Mouse (Mus musculus): ENCODE measurements around the gene Rnf144a. TPM values are rescaled to one million over a fixed set of nuclear protein-coding genes. Genes with fewer than 3 reads are reported as not detected.

Rnf144a gene
- total RNA-seq (2023): 42.3 TPM

GRCm38 (mm10) chr12:26415104-26415771 is at the start of gene Rnf144a:
Rnf144a (minus strand) TSS chr12:26415254.

GRCm38 (mm10) chr12:26456028-26456698 is 41.1 kb upstream of the Rnf144a start, which contains the start of gene Rsad2:
Rsad2 (minus strand) TSS chr12:26456452.

Other genes with a start within 250 kb of the Rnf144a start
- gene Rsad2, start 41.2 kb upstream of the Rnf144a start, total RNA-seq (2023): 1.9 TPM
- 5.4 TPM for gene Cmpk2, start 54.0 kb upstream of the Rnf144a start, total RNA-seq (2023)